Mouse (Mus musculus): ENCODE results near the gene Ccdc194.

Ccdc194 gene

GRCm38 (mm10) chr8:71525226-71526050 lies at the start of gene Ccdc194:
TSS of gene Ccdc194 (minus strand) at chr8:71525711.
- DNase-seq (ENCODE audit: low spot score in 2 of 2): no peak

GRCm38 (mm10) chr8:71575020-71575419 lies 49.5 kb upstream of the Ccdc194 start:
- no peak for DNase-seq (ENCODE audit: low spot score in 2 of 2)

GRCm38 (mm10) chr8:71574426-71574825 lies 48.9 kb upstream of the Ccdc194 start:
- no peak for DNase-seq (ENCODE audit: low spot score in 2 of 2)

- DNase-seq (ENCODE audit: low spot score in 2 of 2): peak; percentile 77 to 87
Measured at GRCm38 (mm10) chr8:71572847-71573633, 47.5 kb upstream of the Ccdc194 start.

- no peak for DNase-seq (ENCODE audit: low spot score in 2 of 2)
Measured at GRCm38 (mm10) chr8:71572077-71572476, 46.6 kb upstream of the Ccdc194 start.

GRCm38 (mm10) chr8:71570291-71570954 lies 44.9 kb upstream of the Ccdc194 start:
- peak; percentile 94 to 98 for DNase-seq (ENCODE audit: low spot score in 2 of 2)

GRCm38 (mm10) chr8:71569366-71570290 lies 44.1 kb upstream of the Ccdc194 start:
- DNase-seq (ENCODE audit: low spot score in 2 of 2): peak; percentile 82 to 93

GRCm38 (mm10) chr8:71568941-71569340 lies 43.4 kb upstream of the Ccdc194 start:
- no peak for DNase-seq (ENCODE audit: low spot score in 2 of 2)

GRCm38 (mm10) chr8:71568387-71568937 lies 43.0 kb upstream of the Ccdc194 start, which contains the start of gene Slc27a1:
TSS of gene Slc27a1 (plus strand) at chr8:71568882.
- DNase-seq (ENCODE audit: low spot score in 2 of 2): peak; percentile 44 to 69

GRCm38 (mm10) chr8:71567587-71567986 lies 42.1 kb upstream of the Ccdc194 start:
- no peak for DNase-seq (ENCODE audit: low spot score in 2 of 2)

GRCm38 (mm10) chr8:71566501-71566900 lies 41.0 kb upstream of the Ccdc194 start, which contains the start of gene Nxnl1:
TSS of gene Nxnl1 (minus strand) at chr8:71566601.
- no peak for DNase-seq (ENCODE audit: low spot score in 2 of 2)

GRCm38 (mm10) chr8:71563992-71564391 lies 38.5 kb upstream of the Ccdc194 start:
- DNase-seq (ENCODE audit: low spot score in 2 of 2): no peak

- DNase-seq (ENCODE audit: low spot score in 2 of 2): peak; percentile 60 to 65
Measured at GRCm38 (mm10) chr8:71562751-71563150, 37.2 kb upstream of the Ccdc194 start.

GRCm38 (mm10) chr8:71561401-71561800 lies 35.9 kb upstream of the Ccdc194 start:
- DNase-seq (ENCODE audit: low spot score in 2 of 2): peak; percentile 42 to 59

GRCm38 (mm10) chr8:71560765-71561164 lies 35.3 kb upstream of the Ccdc194 start:
- no peak for DNase-seq (ENCODE audit: low spot score in 2 of 2)

- no peak for DNase-seq (ENCODE audit: low spot score in 2 of 2)
Measured at GRCm38 (mm10) chr8:71560071-71560470, 34.6 kb upstream of the Ccdc194 start.

- no peak for DNase-seq (ENCODE audit: low spot score in 2 of 2)
Measured at GRCm38 (mm10) chr8:71558958-71559690, 33.6 kb upstream of the Ccdc194 start.

GRCm38 (mm10) chr8:71558071-71558957 lies 32.8 kb upstream of the Ccdc194 start, which contains the start of gene Tmem221:
TSS of gene Tmem221 (minus strand) at chr8:71558871.
- no peak for DNase-seq (ENCODE audit: low spot score in 2 of 2)

- DNase-seq (ENCODE audit: low spot score in 2 of 2): no peak
Measured at GRCm38 (mm10) chr8:71554644-71555043, 29.1 kb upstream of the Ccdc194 start.
